Mouse (Mus musculus) thymus, adult 2 months (tissue): ENCODE results near the gene Arxes2. TPM values are rescaled to one million over a fixed set of nuclear protein-coding genes. Genes with fewer than 3 reads are reported as not detected.

ENCODE experiments used
- DNase-seq: peaks from one replicate; pipeline ENCODE4 v3.0.0; 2021
- H3K27ac ChIP-seq: fragments of 200-500 bp; 2 replicates; pipeline ENCODE4 v1.5.1; 2012; ENCODE audit warnings: low read length, control low read depth; ENCODE audit not compliant: control insufficient read depth, insufficient read depth
- H3K27me3 ChIP-seq: fragments of 200-500 bp; 2 replicates; pipeline ENCODE4 v1.6.1; 2012; ENCODE audit warnings: mild to moderate bottlenecking, low read length, moderate library complexity, mixed read lengths; ENCODE audit not compliant: control insufficient read depth, insufficient read depth
- H3K36me3 ChIP-seq: fragments of 200-500 bp; 2 replicates; pipeline ENCODE4 v1.6.1; 2012; ENCODE audit warnings: mild to moderate bottlenecking, low read length, moderate library complexity; ENCODE audit not compliant: control insufficient read depth, insufficient read depth
- H3K4me1 ChIP-seq: fragments of 200-500 bp; replicated peaks from 2 replicates; pipeline ENCODE4 v1.6.1; 2012; ENCODE audit warnings: low read length; ENCODE audit not compliant: control insufficient read depth, insufficient read depth
- H3K4me3 ChIP-seq: fragments of 200-500 bp; 2 replicates; pipeline ENCODE4 v1.5.1; 2012; ENCODE audit warnings: mild to moderate bottlenecking, low read length, control low read depth, moderate library complexity; ENCODE audit not compliant: control insufficient read depth, insufficient read depth
- CTCF ChIP-seq: fragments of 200-500 bp; IDR thresholded peaks from 2 replicates; pipeline ENCODE4 v1.5.1; 2012; ENCODE audit warnings: mild to moderate bottlenecking, control low read depth, low read length, moderate library complexity, borderline replicate concordance; ENCODE audit not compliant: control insufficient read depth, poor library complexity, insufficient read depth; ENCODE audit errors: extremely low read depth
- POLR2A ChIP-seq: fragments of 200-500 bp; IDR thresholded peaks from 2 replicates; pipeline ENCODE4 v1.6.1; 2012; ENCODE audit warnings: mild to moderate bottlenecking, low read length, control low read depth, moderate library complexity; ENCODE audit not compliant: control insufficient read depth, poor library complexity, insufficient read depth; ENCODE audit errors: extremely low read depth
- WGBS: fragments of 180-500 bp; shearing (Covaris S2); methylation state at CpG from one replicate; pipeline ENCODE4 v1.1.7; 2018; 5-methylcytosine and 5-hydroxymethylcytosine counted together
- polyA plus RNA-seq: library from polyadenylated mRNA; depleted of rRNA; stranded (reverse); fragments of >200 nt; gene quantifications from 2 replicates; pipeline ENCODE4 v1.2.3, GENCODE M21; 2012

Gene Arxes2
- polyA plus RNA-seq, 1 experiment, result 4.8 TPM

DNA sequence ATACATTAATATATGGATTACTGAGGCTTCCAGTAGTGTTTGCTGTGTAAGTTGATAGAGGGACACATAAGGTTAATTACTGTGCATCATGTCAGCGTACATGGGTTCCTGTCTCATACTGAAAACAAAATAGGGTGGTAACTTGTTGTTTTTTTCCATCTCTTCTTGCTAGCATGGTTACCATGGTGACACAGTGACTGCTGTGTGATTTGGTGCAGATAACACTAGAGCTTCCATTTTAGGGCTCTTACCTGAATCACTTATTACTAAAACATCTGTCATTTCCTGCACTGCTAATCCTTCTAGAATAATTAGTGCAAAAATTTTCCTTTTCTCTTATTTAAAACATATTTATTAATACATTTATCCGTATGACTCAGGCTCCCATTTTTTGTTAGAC is 31.3 kb upstream of the Arxes2 start:
- DNase-seq, result no peak
- TF ChIP-seq CTCF (no peak), POLR2A (no peak)
- WGBS, result 96% methylated on average over 2 of the region's 2 CpGs
- Histone ChIP-seq H3K27ac (no peak overlapping the region), H3K4me3 (no peak overlapping the region), H3K36me3 (no peaks in the 10 kb centered on the region), H3K27me3 (no peaks in the 10 kb centered on the region), H3K4me1 (no peaks in the 10 kb centered on the region)

DNA sequence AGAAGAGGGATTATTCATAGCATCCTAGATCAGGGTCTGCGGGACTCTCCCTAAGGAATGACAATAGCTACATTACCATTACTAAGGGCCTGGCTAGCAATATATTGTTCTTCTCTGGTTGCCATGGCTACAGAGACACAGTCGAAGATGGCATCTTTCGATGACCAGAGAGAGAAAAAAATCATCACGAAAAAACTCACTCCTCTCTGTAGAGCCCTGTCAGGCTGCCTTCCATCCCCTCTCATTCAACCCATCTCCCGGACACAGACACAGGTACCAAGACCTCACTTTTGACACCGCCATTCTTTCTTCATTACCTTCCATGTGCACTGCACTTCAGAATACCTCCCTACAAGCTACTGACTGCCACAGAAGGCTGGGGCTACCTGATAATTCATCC is 30.5 kb upstream of the Arxes2 start:
- no peak for DNase-seq
- no peak overlapping the region for H3K27ac ChIP-seq
- no peaks in the 10 kb centered on the region for H3K27me3 ChIP-seq
- no peaks in the 10 kb centered on the region for H3K4me1 ChIP-seq
- no peak overlapping the region for H3K4me3 ChIP-seq
- no peaks in the 10 kb centered on the region for H3K36me3 ChIP-seq
- TF ChIP-seq POLR2A, result no peak
- TF ChIP-seq CTCF, result no peak
- WGBS, result 95% methylated on average over 6 of the region's 6 CpGs

DNA sequence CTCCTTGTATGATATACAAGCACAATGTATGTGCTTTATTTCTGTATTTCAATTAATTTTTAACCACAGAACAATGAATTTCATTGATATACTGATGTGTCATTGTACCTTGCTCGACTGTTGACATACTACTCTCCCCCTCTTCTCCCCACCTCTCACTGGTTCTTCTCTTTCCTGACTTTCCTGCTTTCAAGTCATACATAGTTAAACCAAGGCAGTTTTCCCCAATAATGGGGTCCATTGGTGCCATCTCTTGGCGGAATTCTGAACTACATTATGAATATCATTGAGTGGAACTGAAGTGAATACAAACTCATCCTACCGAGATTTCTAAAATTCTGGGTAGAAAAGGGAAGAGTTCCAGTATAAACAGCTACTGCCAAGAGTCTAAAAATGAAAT is 30.0 kb upstream of the Arxes2 start:
- peak; percentile 16 for DNase-seq
- no peak overlapping the region for H3K27ac ChIP-seq
- 21% methylated on average over 3 of the region's 3 CpGs for WGBS
- TF ChIP-seq POLR2A (no peak), CTCF (no peak)
- H3K27me3 ChIP-seq, result no peaks in the 10 kb centered on the region
- H3K4me3 ChIP-seq, result no peak overlapping the region
- no peaks in the 10 kb centered on the region for H3K36me3 ChIP-seq
- H3K4me1 ChIP-seq, result no peaks in the 10 kb centered on the region

DNA sequence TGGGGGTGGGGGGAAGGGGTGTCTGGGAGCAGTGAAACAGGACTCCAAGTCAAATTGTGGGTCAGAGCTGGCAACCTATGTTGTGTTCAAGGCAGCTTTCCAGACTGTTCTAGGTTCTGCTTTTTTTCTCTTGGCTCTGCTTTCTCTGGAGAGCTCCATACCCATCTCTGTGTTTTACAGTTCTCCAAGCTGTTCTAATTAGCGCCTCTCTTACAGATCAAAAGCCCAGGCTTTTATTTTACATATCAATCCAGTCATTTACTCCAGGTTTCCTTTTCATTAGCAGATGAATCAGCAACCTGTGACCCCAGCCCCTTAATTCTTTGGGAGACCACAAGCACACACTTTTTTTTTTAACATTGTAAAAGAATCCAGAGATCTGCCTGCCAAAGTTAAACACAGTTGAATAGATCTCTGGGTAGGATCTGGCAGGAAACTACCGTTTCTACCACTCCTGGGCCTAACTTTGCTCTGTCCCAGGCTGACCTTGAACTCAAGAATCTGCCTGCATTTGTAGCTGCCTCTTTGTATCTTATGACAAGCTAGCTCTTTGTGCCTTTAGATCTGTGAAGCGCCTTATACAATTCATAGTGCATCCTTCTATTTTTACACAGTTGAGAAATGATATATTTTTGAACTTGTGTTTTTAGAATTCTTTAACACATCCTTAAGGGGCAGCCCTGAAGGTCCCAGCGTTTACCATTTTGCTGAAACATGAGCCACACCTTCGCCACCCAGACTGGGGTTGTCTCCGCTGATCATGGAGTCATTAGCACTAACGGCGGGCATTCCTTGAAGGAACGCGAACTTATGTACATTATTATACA is 19.8 kb upstream of the Arxes2 start:
- H3K27ac ChIP-seq, result no peak overlapping the region
- WGBS, result 94% methylated on average over 10 of the region's 10 CpGs
- no peak for DNase-seq
- no peaks in the 10 kb centered on the region for H3K4me1 ChIP-seq
- no peak overlapping the region for H3K4me3 ChIP-seq
- H3K36me3 ChIP-seq, result no peaks in the 10 kb centered on the region
- H3K27me3 ChIP-seq, result no peaks in the 10 kb centered on the region
- TF ChIP-seq CTCF, result no peak
- no peak for TF ChIP-seq POLR2A

GRCm38 (mm10) chrX:135974424-135975225 is 19.0 kb upstream of the Arxes2 start:
- TF ChIP-seq CTCF (no peak), POLR2A (no peak)
- DNase-seq, result no peak
- 78% methylated on average over 20 of the region's 20 CpGs for WGBS

GRCm38 (mm10) chrX:135975226-135975552 is 18.4 kb upstream of the Arxes2 start:
- Histone ChIP-seq H3K36me3 (no peaks in the 10 kb centered on the region), H3K4me1 (no peaks in the 10 kb centered on the region), H3K27ac (no peak overlapping the region), H3K4me3 (no peak overlapping the region), H3K27me3 (no peaks in the 10 kb centered on the region)
- no peak for TF ChIP-seq POLR2A
- TF ChIP-seq CTCF, result no peak
- WGBS, result 22% methylated on average over 8 of the region's 8 CpGs
- peak; percentile 50 for DNase-seq

More at GRCm38 (mm10) chrX:135974424-135975225, 19.0 kb upstream of the Arxes2 start:
- Histone ChIP-seq H3K27me3 (no peaks in the 10 kb centered on the region), H3K4me1 (no peaks in the 10 kb centered on the region), H3K27ac (no peak overlapping the region), H3K36me3 (no peaks in the 10 kb centered on the region), H3K4me3 (no peak overlapping the region)
